Mouse (Mus musculus) gastrocnemius, adult 2 months (tissue): Measurements from ENCODE around the gene Slit3. TPM values are rescaled to one million over a fixed set of nuclear protein-coding genes. Genes with fewer than 3 reads are reported as not detected.

Source experiments
- DNase-seq: peaks from one replicate; pipeline ENCODE4 v3.0.0; 2022
- H3K27ac ChIP-seq: fragments of 200-600 bp; 2 replicates; pipeline ENCODE4 v1.8.1; 2022; ENCODE audit warnings: mild to moderate bottlenecking
- H3K4me3 ChIP-seq: fragments of 200-600 bp; 2 replicates; pipeline ENCODE4 v1.8.1; 2022; ENCODE audit warnings: mild to moderate bottlenecking, moderate library complexity
- CTCF ChIP-seq: fragments of 200-600 bp; IDR thresholded peaks from 2 replicates; pipeline ENCODE4 v1.8.1; 2022; ENCODE audit warnings: antibody characterized with exemption, mild to moderate bottlenecking, moderate library complexity
- intact Hi-C: fragments of 180-260 bp; cut with DNase I; formaldehyde crosslinking; loops from one replicate; pipeline ENCODE4 v1.15.1; 2025
- long read RNA-seq, 2 experiments: library from polyadenylated mRNA; stranded (forward); transcript quantifications; one replicate each; pipeline ENCODE4 v2.0.0; 2021
- total RNA-seq, 2 experiments: library from RNA; stranded (reverse); gene quantifications; 2 replicates each; pipeline ENCODE4 v1.2.3; 2021

Gene Slit3
- total RNA-seq = 10 to 100 TPM in 1 of 2 experiments, 1 to 10 TPM in 1; 9.2 to 10.9 TPM
- long read RNA-seq, experiment 1 = 0 reads
- long read RNA-seq, experiment 2, partial matches to known transcripts = 4 of 4 reads
- long read RNA-seq, experiment 2, other reads (novel, unspliced or antisense) = 0 of 4 reads

- DNase-seq = peak; percentile 78
- intact Hi-C loops = loop anchor here (5.0 kb wide), 1 partner anchor 111 kb away; no protein-coding TSS in a partner anchor
- peak; percentile 22; the same call in 1 of the 2 replicates for TF ChIP-seq CTCF
- peak within 1 kb of the TSS; percentile 77 for H3K4me3 ChIP-seq
- H3K27ac ChIP-seq = peak within 1 kb of the TSS; percentile 81
Observed at GRCm38 (mm10) chr11:35120894-35121610, at the start of gene Slit3. Gene Slit3 (plus strand): TSS chr11:35121224.

DNA sequence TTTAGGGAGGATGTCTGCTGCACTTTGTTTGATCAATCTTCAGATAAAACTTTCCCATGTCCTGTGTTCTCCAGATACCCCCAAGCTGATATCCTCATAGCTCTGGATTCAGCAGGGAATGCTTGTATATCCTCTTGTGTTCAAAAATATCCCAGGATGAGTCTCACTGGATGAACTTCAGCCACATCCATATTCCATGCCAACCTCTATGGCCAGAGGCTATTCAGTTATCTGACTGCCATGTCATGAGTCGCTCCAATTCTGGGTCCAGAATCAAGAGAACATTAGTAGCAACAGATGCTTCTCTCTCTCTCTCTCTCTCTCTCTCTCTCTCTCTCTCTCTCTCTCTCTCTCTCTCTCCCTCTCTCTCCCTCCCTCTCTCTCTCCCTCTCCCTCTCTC is 49.6 kb upstream of the Slit3 start:
- no peak for DNase-seq
- intact Hi-C loops = no loop called here
- Histone ChIP-seq H3K27ac (no peak overlapping the region), H3K4me3 (no peak overlapping the region)
- TF ChIP-seq CTCF = no peak

- H3K4me3 ChIP-seq = no peak overlapping the region
- H3K27ac ChIP-seq = no peak overlapping the region
- no peak for DNase-seq
- intact Hi-C loops = no loop called here
- TF ChIP-seq CTCF = no peak
Observed at GRCm38 (mm10) chr11:35075411-35075810, 45.6 kb upstream of the Slit3 start.

DNA sequence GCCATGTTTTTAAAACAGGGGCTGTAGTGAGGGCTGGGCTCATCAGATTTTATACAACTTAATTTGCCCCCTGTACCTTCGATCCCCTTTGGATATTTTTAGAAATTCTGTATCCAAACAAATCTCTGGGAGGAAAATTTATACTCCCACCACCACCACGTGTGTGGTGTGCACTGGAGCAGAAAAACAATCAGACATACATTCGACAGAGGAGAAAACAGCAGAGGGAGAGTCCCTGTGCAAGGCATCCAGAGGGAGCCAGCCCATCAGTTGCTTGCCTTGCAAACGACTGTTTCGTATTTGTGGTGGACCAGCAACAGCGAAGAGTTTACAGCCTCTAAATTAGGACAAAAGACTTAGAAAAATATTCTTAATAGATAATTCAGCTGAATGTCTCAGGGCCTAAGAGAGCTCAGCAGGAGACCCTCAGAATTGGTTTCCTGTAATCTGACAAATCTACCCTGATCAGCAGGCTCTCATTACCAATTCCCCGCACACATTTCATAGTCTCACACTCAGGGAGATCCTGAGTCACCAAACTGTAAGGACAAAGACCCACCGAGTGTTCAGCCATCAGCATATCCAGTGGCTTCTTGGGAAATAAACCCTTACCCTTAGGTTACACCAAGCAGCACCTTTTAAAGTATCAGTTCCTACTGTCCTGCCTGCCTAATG is 40.4 kb upstream of the Slit3 start:
- H3K4me3 ChIP-seq = no peak overlapping the region
- intact Hi-C loops = no loop called here
- no peak overlapping the region for H3K27ac ChIP-seq
- no peak for DNase-seq
- no peak for TF ChIP-seq CTCF

DNA sequence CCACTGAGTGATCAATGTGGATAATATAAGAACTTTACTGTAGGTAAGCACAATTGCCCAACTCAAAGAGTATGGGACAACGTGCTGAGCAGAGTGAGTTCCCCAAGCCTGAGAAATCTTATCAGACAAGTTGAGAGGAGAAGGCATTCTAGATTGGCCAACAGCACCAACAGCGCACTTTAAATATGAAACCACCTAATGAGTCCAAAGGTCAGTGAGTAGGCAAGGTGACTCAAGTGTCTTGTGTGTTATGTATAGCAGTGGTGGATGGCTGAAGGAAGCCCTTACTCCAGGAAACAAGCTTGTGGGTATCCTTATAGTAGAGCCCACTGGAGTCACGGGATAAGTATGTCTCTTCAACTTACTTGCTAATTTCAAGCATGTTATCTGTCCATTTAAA is 38.7 kb upstream of the Slit3 start:
- DNase-seq = no peak
- no peak overlapping the region for H3K4me3 ChIP-seq
- no peak overlapping the region for H3K27ac ChIP-seq
- intact Hi-C loops = no loop called here
- no peak for TF ChIP-seq CTCF

- intact Hi-C loops = no loop called here
- no peak for TF ChIP-seq CTCF
- DNase-seq = no peak
- no peak overlapping the region for H3K27ac ChIP-seq
- no peak overlapping the region for H3K4me3 ChIP-seq
Observed at GRCm38 (mm10) chr11:35083049-35083448, 38.0 kb upstream of the Slit3 start.

DNA sequence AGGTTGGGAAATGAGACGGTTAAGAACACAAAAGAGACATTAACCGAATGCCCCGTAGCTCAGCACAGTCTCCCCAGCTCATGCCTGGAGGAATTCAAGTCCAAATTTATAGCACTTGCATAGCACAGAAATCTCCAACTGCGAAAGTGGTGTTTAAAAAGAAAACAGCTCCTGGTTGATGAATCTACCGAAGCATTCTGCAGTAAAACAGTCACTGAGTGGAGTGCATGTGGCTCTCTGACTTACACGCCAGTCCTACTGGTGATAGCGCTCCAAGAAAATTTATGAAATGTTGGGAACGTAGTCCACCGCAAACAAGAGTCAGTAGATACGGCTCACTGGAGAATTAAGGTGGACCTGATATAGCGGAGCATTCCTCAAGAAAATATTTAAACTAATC is 35.7 kb upstream of the Slit3 start:
- intact Hi-C loops = no loop called here
- no peak overlapping the region for H3K4me3 ChIP-seq
- no peak overlapping the region for H3K27ac ChIP-seq
- TF ChIP-seq CTCF = no peak
- DNase-seq = no peak

GRCm38 (mm10) chr11:35086029-35086428 is 35.0 kb upstream of the Slit3 start:
- no peak for TF ChIP-seq CTCF
- Histone ChIP-seq H3K4me3 (no peak overlapping the region), H3K27ac (no peak overlapping the region)
- DNase-seq = no peak
- intact Hi-C loops = no loop called here

GRCm38 (mm10) chr11:35087454-35087853 is 33.6 kb upstream of the Slit3 start:
- Histone ChIP-seq H3K27ac (no peak overlapping the region), H3K4me3 (no peak overlapping the region)
- no peak for TF ChIP-seq CTCF
- no peak for DNase-seq
- intact Hi-C loops = no loop called here

DNA sequence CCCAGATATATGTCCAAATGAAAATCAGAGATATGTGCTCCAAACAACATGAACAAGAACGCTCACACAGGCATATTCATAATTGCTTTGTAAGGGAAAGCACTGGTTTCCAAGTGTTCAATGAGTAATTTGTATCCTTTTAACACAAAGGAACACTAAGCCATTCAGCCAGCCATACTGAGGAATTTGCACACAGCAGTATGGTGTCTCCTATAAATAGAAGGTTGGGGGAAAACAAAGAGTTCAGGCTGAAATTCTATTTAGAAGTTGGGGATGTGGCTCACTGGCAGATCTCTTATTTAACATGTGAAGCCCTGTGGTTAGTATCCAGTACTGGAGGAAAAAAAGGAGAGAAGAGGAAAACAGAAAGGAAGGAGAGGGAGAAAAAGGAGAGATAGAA is 32.9 kb upstream of the Slit3 start:
- no peak overlapping the region for H3K27ac ChIP-seq
- intact Hi-C loops = no loop called here
- TF ChIP-seq CTCF = no peak
- no peak overlapping the region for H3K4me3 ChIP-seq
- no peak for DNase-seq

GRCm38 (mm10) chr11:35090629-35091335 is 30.2 kb upstream of the Slit3 start:
- intact Hi-C loops = no loop called here
- H3K4me3 ChIP-seq = no peak overlapping the region
- no peak for TF ChIP-seq CTCF
- no peak overlapping the region for H3K27ac ChIP-seq
- no peak for DNase-seq

DNA sequence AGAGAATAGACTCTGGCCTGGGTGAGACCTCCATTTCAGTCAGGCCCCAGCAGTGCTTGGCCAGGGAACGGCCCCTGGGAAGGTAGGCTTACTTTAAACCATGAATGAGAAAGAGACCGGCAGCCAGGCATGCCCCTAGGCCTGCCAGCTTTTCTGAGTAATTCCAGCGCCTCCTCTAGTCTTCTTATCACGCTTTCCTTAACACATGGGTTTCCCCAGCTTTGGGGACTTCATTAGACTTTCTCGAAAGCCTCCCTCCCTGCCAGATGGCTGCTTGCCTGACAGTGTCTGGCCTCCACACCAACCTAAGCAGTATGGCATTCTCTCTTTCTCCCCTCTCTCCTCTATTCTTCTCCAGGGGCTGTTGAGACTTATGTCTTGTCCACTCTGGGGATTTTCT is 24.5 kb upstream of the Slit3 start:
- intact Hi-C loops = no loop called here
- Histone ChIP-seq H3K4me3 (no peak overlapping the region), H3K27ac (no peak overlapping the region)
- no peak for TF ChIP-seq CTCF
- no peak for DNase-seq

DNA sequence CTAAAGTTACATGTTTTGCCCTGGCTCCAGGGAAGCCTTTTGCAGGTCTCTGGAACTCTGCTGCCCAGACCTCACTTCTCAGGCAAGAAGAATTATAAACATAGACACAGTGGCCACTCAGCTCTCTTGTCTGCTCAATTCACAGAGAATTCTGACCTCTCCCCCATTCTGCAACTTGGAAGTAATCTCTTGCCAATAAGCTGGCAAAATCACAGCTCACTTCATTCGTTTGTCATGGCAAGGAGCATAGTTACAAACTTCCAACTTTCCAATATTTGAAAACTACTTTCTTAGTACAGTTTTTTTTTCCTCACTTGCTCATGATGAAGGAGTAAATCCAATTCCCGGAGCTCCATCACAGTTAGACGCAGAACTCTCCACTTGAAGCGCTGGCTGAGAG is 11.2 kb upstream of the Slit3 start:
- no peak overlapping the region for H3K27ac ChIP-seq
- DNase-seq = no peak
- no peak for TF ChIP-seq CTCF
- intact Hi-C loops = no loop called here
- no peak overlapping the region for H3K4me3 ChIP-seq
